Mouse (Mus musculus): ENCODE results near the gene Sorcs2.
"Not testable (repeated sequence)": the region's sequence is repeated elsewhere in the genome, so short reads cannot be mapped to it uniquely, and the experiment has no call there.

The Sorcs2 gene

DNA sequence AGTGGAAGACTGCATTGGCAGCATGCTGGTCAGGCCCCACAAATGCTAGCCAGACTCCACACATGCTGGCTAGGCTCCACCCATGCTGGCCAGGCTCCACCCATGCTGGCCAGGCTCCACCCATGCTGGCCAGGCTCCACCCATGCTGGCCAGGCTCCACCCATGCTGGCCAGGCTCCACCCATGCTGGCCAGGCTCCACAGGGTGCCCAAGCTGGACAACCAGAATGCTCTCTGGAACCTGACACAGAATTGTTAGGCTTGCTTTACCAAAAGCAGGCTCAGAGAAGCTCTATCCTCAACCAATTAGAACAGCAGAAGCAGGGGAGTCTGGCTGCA lies 7.4 kb downstream of the Sorcs2 start:
- not testable (repeated sequence) for DNase-seq (ENCODE audit: low read depth, low spot score)

DNA sequence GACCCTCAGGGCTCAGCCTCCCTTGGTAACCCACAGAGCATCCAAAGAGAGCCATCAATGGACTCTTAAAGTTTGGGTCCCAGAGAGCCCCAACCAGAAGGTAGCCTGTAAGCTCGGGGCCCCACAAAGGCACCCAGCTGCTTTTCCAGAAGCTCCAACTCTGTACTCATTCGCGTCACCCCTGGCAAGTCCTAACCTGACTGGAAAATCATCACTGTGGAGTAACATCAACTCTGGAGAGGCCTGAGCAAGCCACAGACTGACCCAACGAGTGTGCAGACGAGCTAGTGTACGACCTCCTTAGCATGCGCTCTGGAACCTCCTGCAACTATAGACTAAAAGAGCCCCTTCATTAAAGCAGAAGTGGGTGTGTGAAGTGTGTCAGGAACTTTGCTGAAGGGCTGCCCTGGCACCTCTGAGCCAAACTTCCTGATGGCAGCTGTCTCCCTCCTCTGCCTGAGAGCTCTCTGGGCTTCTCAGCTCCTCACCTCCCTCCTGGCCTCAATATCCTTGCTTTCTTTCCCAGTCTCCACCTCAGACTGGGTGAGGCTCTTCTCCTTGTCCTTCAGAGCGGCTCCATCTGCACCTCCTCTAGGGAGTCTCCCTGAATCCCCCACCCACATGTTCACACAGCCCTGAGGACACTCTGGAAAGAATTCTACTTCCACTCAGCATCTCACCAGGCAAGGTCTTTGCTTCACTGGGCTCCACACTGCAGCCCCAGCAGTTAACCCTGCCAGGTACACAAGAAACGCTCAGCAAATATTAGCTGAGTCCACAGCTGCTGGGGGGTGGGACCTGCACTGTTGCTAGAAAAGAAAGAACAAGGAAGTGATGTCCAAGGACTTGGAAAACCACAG lies 8.0 kb downstream of the Sorcs2 start:
- no peak for DNase-seq (ENCODE audit: low read depth, low spot score)

GRCm38 (mm10) chr5:36385062-36385461 lies 12.9 kb downstream of the Sorcs2 start:
- DNase-seq (ENCODE audit: low read depth, low spot score), result peak; percentile 52

GRCm38 (mm10) chr5:36383431-36383830 lies 14.5 kb downstream of the Sorcs2 start:
- DNase-seq (ENCODE audit: low read depth, low spot score), result no peak

GRCm38 (mm10) chr5:36382721-36383120 lies 15.2 kb downstream of the Sorcs2 start:
- no peak for DNase-seq (ENCODE audit: low read depth, low spot score)

DNA sequence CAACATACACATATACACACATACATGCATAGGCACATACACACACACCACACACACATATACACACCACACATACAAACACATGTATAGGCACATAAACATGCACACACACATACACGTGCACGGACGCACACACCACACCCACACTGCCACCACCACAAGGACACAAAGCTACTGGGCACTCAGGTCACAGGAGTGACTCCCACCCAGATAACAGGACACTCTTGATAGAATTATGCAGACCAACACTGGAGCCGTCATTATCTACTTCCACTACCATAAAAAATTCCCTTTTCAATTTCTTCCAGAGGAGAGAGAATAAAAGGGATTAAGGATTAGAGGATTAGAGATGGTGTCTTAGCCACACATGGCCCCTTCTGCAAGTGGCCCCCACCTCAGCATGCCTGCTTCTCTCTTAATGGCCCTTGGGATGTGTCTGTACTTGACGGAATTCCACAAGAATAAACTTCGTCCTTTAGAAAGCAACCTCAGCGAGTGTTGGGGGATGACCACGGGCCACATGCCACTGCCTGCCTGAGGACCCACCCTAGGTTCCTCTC lies 15.7 kb downstream of the Sorcs2 start:
- DNase-seq (ENCODE audit: low read depth, low spot score), result no peak

DNA sequence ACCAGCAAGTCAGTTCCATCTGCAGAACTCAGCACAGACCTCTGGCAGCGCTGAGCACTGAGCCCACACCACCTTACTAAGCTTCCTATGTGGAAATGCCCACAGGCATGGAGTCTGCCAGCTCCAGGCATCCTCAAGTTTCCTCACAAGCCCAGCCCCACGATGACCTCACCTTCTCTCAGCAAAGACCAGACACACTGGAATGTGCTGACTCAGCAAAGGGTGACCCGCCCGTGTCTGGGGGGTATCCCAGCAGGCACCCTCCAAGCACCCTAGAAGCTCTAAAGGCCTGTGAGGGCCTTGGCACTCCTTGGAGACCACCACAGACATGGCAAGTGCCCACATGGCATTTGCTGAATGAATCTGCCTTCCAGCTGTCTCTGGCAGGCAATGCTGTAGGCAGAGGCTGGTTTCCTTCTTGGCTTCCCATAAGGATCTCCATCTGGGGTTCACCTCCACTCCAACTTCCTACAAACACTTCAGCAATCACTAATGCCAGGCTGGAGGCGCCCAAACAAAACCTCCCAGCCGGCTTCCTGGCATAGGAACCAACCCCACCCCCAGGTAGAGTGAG lies 17.9 kb downstream of the Sorcs2 start:
- DNase-seq (ENCODE audit: low read depth, low spot score), result no peak

DNA sequence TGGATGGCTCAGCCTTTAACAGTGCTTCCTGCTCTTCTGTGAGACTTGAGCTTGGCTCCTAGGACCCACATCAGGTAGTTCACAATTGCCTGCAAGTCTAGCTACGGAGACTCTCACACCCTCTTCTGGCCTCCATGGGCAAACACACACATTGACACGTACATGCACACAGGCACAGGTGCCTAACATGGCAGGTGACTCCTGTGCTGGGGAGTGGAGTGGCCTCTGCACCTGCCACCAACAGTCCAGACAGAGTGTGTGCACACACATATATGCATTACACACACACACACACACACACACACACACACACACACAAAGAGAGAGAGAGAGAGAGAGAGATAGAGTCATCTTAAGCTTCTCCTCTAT lies 19.6 kb downstream of the Sorcs2 start:
- DNase-seq (ENCODE audit: low read depth, low spot score), result no peak

DNA sequence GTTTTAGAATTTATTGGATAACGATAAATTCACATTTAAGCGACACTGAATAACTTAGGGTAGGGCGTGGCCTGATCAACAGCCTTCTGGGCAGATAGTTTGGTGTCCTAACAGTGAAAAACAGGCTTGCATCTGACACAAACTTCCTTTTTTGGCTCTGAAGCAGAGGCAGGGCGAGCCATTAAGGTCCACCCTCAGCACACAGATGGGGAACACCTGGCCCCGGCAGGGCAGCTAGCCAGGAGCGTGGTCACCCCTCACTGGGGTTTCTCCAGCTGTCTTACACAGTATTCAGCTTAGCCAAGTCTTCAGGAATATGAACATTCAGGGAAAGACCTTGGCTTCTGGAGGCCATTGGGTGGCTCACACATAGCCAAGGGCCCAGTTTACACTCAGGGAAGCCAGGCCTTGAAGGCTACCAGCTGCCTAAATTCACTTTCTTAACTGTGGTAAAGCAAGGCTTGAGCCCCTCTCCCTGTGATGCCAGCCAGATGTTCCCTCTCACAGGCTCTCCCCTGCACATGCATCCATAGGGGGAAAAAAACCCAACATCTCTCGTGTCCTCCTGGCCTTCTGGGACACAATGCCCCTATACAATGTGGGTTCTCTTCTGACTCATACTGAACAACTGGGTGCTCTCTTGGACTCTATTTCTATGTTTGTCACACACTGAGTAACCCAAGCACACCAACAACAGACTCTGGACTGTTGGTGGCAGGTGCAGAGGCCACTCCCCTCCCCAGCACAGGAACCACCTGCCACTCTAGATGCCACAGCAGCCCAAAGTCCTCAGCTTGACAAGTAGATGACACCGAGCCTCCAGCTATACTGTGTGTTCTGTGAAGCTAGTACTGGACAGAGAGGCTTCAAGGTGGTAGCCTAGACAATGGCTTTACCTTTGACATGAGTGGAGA lies 20.2 kb downstream of the Sorcs2 start:
- no peak for DNase-seq (ENCODE audit: low read depth, low spot score)

- DNase-seq (ENCODE audit: low read depth, low spot score), result peak; percentile 76
These were observed 22.1 kb downstream of the Sorcs2 start for GRCm38 (mm10) chr5:36375886-36376285.

GRCm38 (mm10) chr5:36374221-36375050 lies 23.5 kb downstream of the Sorcs2 start:
- DNase-seq (ENCODE audit: low read depth, low spot score), result no peak

DNA sequence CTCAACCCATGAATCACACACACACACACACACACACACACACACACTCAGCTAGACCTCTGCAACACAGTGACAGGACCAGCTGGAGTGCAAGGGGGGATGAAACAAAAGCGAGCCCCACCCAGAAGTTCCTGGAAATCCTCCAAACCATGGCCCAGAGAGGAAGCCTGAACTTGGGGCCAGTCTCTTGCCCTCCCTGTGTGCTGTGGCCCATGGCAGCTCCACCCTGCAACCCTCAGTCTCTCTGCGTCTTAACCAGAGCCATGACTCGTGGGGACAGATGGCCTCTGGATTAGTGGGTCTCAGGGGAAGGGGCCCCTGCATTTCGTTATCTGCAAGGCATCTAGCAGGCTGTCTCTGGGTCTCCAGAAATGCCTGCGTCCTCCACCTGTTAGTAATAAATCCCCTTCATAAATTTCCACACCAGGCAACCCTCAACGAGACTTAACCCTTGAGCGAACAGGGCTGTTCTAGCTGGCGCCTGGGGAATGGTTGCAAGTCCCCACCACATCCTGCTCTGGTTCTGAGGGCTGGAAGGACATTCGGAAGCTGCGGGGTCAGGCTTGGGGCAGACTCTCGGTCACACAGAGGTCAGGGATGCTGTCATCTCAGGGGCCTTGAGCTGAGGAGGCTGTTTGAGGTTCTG lies 24.6 kb downstream of the Sorcs2 start:
- DNase-seq (ENCODE audit: low read depth, low spot score), result peak; percentile 73

DNA sequence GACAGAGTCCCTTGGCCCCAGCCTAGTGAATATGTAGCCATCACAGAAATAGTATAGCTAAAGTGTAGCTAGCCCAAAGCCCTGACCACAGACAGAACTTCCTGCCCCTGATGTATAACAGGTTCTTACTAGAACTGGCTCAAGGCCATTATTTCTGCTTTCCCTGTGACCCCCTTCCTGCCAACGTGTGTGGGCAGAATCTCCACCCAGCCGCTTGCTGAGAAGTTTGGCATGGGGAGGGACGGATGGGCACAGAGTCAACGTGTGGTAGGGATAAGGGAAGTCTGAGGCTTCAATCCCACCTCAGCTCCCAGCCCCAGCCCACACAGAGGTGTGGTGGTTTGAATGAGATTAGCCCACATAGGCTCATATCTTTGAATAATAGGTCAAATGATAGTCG lies 26.2 kb downstream of the Sorcs2 start:
- DNase-seq (ENCODE audit: low read depth, low spot score), result no peak

DNA sequence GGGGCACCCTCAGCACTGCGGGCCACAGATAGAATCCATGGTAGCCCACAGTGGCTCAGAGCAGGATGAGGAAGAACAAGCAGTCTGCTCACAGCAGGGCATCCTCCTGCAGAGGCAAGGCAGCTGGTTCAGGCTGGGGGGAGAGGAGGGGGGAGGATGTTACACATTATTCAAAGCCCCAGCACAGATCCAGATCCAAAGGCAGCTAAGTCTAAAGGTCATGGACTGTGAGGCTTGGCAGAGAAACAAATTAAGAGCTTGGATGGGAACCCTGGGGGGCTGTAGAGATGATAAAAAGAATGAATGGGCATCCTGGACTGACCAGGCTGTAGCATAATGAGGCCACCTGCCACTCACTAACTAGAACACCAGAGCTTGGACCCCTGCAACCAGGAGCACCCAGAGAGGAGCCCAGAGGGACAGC lies 28.7 kb downstream of the Sorcs2 start:
- DNase-seq (ENCODE audit: low read depth, low spot score), result peak; percentile 55

GRCm38 (mm10) chr5:36368511-36369135 lies 29.3 kb downstream of the Sorcs2 start:
- no peak for DNase-seq (ENCODE audit: low read depth, low spot score)

- no peak for DNase-seq (ENCODE audit: low read depth, low spot score)
These were observed 30.0 kb downstream of the Sorcs2 start for GRCm38 (mm10) chr5:36367911-36368310.

DNA sequence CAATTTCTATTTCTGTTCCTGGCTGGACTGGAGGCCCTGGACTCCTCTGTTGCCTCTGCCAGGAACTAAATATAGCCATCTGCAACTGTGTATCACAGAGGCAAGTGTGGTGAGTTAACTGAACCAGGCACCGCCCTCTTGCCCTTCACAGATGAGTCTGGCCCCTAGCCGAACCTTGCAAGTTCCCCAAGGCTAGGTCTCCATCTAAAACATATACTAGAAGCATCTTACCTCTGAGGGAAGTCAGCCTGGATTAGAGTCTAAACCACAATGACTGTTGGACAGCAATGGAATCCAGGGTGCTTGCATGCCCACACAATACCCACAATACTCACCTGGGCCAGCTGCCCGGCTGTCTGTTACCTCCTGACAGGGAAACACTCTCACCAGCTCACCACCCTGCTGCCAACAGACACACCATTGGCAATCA lies 30.7 kb downstream of the Sorcs2 start:
- no peak for DNase-seq (ENCODE audit: low read depth, low spot score)

DNA sequence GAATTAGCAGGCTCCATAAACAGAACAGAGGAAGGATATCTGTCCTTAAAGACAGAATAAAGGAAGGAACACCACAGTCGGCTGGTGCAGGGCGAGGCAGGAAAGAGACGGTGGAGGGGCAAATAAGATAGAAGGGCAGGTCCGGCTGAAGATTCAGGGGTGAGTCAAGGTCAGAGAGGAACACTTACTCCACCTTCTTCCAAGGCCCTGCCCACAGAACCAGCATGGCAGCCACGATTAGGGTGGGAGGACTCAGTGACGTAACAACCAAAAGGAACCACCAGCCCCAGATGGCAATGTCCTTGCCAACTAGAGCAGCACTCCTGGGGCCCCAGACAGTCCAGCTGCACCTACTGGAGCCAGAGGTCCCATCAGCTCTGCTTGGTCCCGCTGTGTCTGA lies 36.2 kb downstream of the Sorcs2 start:
- DNase-seq (ENCODE audit: low read depth, low spot score), result peak; percentile 44

- DNase-seq (ENCODE audit: low read depth, low spot score), result no peak
These were observed 37.6 kb downstream of the Sorcs2 start for GRCm38 (mm10) chr5:36360343-36360742.
